Mouse (Mus musculus) lung, postnatal 14 days (tissue): ENCODE measurements around the gene Tpst2.

Experiments used
- DNase-seq: peaks from one replicate; pipeline ENCODE4 v3.0.0; 2021

Gene Tpst2

DNA sequence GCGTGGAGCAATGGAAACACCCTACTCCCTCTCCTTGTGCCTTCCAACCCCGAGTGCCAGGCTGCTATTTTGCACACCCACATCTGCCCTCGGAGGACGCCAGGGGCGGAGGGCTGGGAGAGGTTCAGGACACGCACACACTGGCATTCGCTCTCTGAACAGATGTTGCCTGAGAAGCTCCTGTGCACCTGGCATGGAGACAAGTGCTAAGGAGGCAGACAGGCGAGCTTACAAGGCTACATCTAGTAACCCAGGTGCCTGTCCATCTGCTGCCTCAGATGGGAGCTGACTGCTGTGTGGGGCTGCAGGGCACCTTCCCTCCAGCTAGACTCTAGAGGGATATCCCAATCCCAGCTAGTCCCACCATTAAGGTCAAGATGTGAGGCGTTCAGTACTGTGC, 20.0 kb upstream of the Tpst2 start:
- DNase-seq: no peak

DNA sequence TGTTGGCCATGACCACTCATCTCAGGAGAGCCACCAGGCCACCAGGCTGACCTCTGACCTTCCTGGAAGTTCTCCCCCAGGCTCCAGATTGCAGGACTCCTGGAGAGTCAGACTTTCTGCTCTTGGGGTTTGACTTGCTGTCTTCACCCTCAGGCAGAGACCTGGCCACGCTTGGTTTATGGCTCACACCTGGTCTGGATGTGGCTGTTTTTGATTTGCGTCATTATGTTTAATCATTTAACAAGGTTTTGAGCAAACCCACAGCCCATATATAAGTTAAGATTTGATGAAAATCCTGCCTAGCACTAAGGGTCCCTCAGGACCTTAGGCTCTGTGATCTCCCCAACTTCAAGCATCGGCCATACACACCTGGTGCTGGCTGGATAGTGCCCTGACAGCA, 18.6 kb upstream of the Tpst2 start:
- no peak for DNase-seq

DNA sequence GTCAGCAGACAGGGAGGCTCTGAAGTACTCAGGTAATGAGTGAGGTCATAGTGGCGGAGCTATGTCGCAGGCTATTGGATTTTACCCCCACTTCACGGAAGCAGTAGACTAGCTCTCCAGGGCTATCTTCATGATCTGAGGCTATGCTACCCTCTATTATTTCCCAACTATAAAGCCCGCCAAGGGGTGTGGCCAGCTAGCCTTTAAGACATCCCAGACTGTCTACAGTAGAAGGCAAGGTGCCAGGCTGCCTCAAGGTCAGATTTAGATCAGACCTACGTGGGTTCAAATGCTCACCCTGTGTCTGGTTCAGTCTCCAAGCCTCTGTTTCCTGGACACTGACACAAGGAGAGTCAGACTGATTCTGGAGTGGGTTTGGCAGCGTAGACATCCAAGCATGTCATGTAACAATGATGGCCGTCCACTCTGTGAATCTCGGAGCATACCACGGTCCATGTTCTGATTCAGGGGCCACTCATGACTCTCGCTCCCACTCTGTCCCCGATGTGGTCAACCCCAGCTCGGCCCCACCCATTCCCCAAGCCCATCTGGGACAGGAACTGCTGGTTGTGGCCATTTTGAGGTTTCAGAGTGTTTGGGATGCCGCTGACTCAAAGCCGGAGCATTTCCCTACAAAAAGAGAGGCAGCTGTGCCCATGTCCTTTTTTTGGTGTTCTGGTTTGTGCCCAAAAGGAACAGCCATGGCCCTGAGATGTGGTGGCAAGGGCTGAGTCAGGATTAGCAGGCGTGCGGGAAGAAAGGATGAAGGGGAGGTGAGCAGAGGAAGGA, 16.4 kb upstream of the Tpst2 start:
- DNase-seq: no peak

DNA sequence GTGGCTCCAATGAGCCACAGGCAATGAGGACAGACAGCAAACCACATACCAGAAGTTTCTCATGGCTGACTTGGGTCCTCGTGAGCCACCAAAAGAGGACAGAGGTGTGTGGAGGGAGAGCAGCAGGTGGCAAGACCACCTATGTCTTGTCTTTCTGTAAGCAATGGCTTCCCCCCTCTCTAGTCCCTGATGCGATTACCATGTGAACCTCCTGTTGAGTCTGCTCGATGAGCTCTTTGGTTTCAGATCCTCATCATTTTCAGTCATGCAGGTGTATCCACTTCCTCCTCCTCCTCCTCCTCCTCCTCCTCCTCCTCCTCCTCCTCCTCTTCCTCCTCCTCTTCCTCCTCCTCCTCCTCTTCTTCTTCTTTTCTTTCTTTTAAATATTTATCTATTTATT, 15.7 kb upstream of the Tpst2 start:
- no peak for DNase-seq

DNA sequence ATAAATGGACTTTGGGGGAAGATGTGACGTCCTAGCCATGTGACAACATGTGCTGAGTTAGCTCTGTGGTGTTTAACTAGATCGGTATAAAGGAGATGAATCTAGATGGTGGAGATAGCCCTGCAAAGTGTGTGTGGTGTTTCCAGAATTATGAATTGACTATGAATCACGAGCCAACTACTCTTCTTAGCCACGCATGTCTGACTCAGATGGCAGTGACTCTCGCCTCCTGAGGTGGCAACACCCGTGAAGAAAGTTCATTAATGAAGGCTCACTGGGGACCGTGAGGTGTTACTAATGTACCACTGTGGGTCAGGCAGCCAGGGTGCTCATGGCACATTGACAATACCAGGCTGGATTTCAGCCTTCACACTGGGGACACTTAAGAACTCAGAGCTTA, 12.4 kb upstream of the Tpst2 start:
- no peak for DNase-seq

DNA sequence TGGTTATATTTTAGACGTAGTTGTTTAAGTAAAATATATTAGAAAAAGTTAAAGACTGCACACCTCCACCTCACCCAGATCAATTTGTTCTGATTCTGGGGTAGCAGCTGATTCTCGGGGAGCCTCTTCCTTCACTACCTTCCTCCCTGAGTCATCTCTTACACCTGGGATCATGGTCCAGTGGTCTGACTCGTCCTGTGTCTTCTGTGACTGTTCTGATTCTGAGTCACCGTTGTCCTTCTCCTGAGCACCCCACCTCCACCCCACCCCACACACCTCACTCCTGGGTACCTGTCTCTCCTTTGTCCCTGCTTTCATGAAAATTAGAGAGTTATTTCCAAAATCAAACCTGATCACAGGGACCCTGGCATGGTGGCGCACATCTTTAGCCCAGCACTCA, 11.4 kb upstream of the Tpst2 start:
- no peak for DNase-seq

DNA sequence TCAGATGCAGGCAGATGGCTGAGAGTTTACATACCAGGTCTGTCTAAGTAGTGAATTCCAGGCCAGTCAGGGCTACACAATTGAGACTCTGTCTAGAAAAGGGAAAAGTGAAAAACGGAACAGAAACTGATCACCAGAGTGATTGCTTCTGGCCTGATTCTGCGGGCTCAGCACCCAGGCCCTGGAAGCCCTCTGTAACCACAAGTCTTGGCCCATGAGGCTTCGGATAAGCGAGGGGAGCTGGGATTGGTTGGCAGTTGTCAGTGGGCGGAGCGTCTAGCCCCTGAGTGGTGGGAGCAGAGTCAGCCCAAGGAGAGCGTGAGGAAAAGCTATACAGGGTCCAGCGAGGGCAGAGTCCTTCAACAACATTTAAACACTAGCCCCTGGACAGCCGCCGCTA, 11.0 kb upstream of the Tpst2 start:
- no peak for DNase-seq

DNA sequence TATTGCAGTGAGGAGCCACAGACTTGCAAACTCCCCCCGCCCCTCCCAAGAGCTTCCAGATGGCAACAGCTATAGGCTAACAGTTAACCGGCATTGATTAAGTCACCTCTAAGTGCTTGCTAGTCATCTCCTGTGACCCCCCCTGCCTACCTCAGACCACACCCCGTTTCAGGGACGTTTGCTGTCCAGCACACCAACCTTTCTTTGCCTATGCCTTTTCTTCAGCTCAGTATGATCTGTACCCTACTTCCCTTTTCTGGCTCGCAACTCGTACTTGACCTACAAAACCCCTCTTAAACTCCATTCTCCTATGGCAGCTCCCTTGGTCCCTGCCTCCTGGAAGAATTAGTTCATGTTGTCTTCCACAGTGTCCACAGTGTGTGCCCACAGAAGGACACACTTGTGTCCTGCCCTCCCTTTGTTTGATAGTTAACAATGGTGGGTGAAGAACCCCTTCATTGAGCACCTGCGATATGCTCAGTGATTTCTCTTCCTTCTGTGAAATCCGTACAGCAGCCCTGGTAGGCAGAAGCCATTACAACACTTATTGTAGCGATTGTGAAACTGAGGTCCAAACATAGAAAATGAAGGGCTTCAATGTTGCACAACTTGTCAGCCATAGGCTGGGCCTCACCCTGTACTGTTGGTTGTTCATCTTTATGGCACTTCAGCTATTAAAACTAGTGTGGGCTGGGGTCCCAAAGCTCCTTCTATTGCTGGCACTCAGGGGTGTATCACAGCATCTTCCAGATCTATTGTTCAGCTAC, 10.3 kb upstream of the Tpst2 start:
- DNase-seq: no peak

DNA sequence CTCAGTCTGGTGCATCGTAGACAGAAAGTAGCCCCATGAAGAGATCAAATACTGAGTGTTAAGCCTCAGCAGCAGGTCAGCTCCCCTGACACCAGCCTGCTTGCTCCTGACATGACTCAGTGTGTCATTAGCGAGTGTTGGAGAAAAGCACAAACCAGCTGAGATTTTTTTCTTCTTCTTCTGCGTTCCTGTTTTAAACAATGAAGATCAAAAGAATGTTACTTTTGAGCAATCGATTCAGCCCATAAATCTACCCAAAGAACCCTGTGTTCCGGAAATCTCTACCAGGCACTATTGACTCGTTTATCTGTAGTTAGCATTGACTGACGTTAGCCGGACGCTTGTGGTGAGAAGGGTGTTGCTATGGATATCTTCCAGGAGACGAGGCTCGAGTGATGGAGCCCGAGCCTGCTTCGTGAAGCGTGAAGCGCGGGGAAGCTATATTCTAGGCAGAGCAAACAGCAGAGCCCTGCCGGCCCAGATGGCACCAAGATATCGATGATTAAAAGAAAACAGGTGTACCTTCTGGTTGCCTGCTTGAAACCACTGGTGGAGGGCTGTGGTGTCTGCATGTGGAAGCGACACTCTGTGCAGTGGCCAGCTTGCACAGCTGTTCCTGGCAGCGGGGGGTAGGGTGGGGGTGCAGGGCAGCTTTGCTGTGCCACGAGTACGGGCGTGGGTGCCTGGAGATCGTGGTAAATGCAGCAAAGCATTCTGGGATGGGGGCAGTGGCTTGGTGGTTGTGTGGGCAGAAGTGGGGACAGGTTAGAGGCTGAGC, 5.5 kb upstream of the Tpst2 start:
- no peak for DNase-seq

DNA sequence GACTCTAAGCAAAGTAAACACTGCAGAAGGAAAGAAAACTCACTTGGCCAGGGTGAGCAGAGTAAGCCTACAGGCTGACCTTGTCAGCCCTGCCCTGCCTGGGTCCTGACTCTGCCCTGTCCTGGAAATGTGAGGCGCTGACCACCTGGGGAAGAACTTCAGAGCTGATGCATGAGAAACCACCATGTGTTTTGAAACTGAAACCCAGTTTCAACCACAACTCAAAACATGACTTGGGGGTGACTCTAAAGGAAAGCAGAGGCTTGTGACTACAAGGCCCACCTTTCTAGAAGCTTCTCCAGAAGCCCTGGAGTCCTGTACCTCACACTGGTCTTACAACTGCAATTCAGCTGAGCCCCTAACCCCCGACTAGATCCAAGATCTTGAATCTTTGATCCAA, 3.6 kb upstream of the Tpst2 start:
- DNase-seq: no peak

DNA sequence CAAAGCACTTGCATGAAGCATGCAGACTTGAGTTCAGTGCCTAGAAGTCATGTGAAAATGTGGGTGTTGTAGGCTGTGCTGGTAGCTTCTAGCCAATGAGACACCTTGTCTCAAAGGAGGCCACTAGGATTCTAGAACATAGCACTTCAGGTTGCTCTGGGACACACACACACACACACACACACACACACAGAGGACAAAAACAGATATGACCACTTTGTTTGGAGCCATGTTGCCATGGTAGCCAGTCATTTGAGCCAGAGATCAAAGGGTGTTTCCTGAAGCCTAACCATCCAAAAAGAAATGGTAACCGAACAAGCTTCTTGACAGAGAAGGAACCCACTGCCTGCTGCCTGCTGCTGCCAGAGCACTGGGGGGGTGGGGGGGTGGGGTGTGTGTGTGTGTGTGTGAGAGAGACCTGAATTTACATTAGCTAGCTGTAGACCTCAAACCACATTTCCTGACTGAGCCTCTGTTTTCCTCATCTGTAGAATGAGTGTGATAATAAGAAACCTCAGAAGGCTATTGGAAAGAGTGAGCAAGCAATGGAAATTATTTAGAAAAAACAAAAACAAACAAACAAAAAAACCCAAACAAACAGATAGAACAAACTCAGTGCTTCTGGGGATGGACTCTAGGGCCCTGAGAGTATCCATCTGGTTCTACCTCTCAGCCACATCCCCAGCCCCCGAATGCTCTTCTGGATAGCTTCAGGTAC, 2.6 kb upstream of the Tpst2 start:
- DNase-seq: no peak

DNA sequence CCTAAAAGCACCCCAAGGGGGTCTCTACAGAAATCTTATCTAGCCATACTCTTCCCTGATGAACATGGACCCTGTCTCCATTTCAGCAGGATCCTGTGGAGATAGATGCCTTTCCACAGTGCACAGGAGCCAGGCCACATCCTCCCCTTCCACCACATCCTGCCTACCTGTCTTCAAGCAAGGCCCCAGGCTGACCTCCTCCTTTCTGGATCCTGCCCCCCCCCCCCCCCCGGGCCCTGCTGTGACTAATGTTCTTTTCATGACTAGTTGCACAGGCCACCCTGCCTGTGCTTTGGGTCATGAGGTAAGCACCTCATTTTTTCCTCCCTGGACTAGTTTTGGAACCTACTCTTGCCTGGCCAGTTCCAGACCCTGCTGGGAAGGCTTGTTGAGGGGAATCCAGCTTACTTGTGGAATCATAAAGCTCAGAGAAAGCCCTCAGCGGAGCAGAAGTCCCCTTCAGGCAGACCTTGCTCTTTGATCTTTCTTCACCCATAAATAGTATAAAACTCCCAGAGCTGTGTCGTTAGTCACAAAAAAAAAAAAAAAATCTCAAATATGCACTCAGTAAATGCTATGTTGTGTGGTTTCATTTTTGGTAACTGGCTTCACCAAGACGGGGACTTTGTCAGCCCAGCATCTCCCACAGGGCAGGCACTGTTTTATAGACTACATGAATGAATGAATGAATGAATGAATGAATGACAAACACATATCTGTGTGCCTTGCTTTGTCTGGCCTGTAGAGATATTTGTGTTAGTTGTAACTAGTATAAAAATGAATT, 1.3 kb upstream of the Tpst2 start:
- no peak for DNase-seq

DNA sequence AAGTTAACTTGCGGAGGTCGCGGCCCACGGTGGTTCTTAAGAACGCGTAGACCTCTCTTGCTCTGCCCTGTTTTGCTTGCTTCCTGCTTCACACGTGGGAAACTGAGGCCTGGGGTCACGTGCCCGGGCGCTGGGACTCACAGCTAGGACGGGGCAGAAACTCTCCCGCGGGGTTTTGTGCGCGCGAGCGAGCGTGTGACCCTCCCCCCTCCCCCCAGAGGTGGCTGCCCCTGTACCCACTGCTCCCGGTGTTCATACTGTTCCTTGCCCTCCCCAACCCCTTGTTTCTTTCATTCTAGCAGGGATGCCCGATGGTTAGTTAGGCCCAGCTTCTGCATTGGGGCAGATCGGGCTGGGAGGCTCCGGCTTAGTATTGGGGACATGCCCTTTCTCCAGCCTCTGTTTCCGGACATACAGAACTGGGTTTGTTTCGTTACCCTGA, 437 bp downstream of the Tpst2 start:
- DNase-seq: no peak

DNA sequence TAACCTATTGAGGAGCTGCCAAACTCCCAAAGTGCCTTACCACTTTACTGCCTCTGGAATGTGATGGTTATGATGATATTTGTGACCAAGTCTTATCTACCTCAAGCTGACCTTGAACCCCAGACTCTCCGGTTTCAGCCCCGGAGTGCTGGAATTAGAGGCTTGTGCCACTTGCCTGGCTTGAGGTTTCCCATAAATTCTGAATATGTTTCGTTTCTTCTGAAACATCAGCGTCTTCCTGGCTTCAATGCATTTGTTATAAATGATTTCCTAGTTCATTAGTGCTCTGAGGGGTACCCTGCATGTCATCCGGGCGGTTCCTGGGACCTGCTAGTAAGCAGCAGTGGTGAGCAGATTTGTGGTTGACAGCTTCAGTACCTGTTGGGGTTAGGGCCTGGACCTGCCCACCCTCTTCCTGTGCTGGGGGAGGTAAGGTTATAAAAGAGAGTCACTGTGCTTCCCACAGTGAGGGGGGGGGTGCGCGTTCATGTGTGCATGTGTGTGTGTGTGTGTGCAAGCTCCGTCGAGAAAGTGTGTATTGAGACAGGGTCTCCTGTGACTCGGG, 1.5 kb downstream of the Tpst2 start:
- no peak for DNase-seq

DNA sequence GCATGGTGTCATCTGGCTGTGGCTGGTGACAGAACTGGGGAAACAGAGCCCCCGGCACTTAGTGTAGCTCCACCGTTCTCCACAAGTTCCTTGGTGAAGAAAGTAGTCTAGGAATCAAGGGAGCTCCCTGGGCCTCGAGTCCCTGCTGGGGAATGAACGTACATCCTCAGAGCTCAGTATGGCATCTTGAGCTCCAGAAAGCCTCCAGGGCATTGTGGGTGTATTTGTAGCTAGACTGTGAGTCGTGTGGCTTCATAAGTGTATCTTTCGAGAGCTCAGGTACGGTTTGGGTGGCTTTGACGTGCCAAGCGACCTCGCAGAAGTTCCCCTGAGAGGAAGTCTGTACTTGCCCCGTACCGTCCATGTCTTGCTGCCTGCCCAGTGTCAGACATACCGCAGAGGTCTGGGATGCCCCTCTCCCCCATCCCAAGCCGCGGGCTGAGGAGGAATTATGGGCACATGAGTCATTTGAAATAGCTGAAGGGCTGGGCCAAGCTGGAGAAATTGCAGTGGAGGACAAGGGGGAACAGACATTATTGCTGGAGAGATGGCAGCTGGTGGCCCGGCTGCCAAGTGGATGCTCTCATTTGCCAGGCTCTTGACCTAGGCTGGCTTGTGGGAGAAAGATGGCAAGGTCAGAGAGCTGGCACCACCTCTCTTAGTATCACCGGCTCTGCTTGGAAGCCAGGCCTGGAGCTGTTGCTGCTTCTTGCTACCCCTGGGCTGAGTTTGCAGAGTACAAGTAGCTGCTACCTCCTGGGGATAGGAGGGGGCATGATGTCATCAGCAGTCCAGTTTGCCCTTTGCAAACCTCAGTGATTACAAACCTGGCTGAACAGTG, 2.9 kb downstream of the Tpst2 start:
- no peak for DNase-seq

DNA sequence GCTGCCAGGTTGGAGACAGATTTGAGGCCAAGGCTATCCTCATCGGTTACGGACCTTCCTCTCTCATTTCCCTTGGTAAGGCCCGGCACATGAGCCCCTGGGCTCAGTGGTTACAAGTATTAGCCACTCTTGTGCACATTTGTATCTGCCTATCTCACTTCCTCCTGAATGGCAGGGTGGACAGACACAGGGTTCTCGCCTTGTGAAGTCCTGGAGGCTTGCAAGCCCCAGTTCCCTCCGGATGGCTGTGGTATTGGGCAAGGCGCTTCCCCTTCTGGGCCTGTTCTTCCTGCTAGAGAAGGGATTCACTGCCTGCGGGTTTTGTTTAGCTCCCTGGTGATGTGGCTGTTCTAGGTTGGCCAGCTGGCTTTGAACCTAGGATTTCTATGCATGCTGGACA, 3.7 kb downstream of the Tpst2 start:
- DNase-seq: no peak

DNA sequence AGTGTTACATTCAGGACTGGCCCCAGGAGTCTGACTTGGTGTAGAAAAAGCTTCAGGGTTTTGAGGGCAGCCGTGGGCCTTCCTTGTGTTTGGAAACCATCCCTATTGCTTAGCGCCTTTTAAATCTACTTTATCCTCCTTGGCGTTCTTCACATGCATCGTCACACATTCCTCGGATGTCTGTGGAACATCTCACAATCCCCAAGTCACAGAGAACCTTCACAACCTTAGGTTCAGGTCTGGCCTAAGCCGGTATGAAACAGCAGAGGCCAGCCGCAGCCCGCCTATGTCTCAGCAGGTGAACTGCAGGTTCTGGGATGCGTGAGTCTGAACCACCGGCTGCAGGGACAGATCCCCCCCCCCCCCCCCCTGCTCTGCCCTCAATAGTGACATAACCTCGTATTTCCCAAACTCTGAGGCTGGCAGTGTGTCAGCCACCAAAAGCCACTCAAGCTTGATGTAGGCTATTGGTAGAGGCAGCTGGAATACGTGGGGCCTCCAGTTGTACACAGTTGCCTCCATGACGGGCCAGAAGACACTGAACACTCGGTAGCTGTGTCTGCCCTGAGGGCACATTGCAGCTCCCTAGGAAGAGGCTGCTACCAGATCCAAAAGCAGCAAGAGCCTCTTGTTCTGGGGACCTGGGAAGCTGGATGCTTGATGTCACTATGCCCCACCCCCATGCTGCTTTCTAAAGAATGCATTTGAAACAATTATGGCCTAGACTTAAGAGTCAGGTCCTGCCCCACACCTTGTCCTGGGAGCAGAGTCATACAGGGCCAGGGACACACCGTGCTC, 4.6 kb downstream of the Tpst2 start:
- DNase-seq: no peak

DNA sequence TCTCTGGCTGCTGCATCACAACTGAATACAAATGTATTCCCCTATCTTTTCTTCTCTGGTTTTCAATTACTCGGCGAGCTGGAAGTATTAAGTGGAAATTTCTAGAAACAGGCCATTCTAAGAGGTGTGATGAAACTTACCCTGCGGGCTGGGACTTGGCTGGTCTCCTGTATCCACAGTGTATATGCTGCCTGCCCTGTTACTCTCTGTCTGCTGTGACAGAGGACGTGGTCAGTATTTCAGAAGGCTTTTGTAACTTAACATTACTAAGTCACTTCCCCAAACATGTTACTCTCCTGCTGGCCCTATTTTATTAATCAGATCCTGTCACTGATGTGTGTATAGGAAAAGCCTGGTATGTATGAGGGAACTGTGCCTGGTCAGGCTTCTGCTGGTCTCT, 5.2 kb downstream of the Tpst2 start:
- DNase-seq: no peak

DNA sequence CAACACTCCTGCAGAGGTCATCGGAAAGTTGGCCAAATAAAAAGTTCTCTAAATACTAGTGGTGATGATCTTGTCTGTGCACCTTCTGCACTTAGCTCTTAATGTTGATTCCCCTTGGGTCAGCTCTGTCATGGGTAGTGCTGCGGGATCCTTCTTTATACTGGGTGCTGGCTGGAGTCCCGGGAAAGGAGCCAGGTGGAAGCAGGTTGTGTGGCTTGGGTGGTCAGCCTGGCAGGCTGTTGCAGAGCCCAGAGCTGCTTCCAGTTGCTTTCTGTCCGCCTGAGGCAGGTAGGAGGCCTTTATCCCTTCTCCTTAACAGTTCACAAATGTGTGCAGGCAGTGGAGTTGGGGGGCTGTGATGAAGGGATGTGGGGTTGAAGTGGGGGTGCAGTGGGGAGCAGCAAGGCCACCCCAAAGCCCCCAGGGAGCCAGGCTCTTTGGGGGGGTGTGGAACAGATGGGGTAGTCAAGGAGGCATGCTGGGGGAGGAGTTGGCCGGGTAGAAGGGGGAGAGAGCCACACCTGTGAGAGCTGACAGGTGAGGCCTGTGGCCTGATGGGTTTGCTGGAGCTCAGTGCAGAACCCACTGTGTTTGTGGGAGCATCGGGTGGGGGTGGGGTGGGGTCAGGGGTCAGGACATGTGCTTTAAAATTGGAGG, 5.8 kb downstream of the Tpst2 start:
- no peak for DNase-seq
